Mouse (Mus musculus) liver, postnatal 0 days (tissue): ENCODE measurements around the gene Cenpt.

ENCODE experiments used
- CTCF ChIP-seq: sonication (generic); IDR thresholded peaks from 2 replicates; pipeline ENCODE4 v1.5.1; 2016; ENCODE audit warnings: antibody characterized with exemption, low read depth
- EP300 ChIP-seq: IDR thresholded peaks from 2 replicates; pipeline ENCODE4 v1.6.1; 2016; ENCODE audit warnings: antibody characterized with exemption, low read depth, mild to moderate bottlenecking

- TF ChIP-seq CTCF (no peak), EP300 (0 out of 2 replicates have a peak, but pooled peaks have one; percentile 53)
Observed at GRCm38 (mm10) chr8:105804797-105805196, 48.3 kb downstream of the Cenpt start.
